Mouse (Mus musculus): ENCODE results near the gene Gstt1.

Gstt1 gene

GRCm38 (mm10) chr10:75763682-75764518, 34.5 kb downstream of the Gstt1 start, which contains the start of gene Cabin1:
Gene Cabin1 (minus strand): TSS chr10:75764341.
- DNase-seq: peak; percentile 92 to 93

GRCm38 (mm10) chr10:75762413-75762812, 36.0 kb downstream of the Gstt1 start:
- no peak for DNase-seq

GRCm38 (mm10) chr10:75760311-75760710, 38.1 kb downstream of the Gstt1 start:
- no peak for DNase-seq

GRCm38 (mm10) chr10:75756719-75757118, 41.7 kb downstream of the Gstt1 start:
- DNase-seq: no peak

- DNase-seq: peak; percentile 40 to 77
These were observed 54.4 kb downstream of the Gstt1 start for GRCm38 (mm10) chr10:75744017-75744416.

- DNase-seq: no peak
These were observed 55.0 kb downstream of the Gstt1 start for GRCm38 (mm10) chr10:75743369-75743768.

GRCm38 (mm10) chr10:75740866-75741265, 57.5 kb downstream of the Gstt1 start:
- no peak for DNase-seq

Data from spleen, adult 18-20 months (tissue).